Mouse (Mus musculus): Measurements from ENCODE around the gene Tmc3.

The Tmc3 gene

DNA sequence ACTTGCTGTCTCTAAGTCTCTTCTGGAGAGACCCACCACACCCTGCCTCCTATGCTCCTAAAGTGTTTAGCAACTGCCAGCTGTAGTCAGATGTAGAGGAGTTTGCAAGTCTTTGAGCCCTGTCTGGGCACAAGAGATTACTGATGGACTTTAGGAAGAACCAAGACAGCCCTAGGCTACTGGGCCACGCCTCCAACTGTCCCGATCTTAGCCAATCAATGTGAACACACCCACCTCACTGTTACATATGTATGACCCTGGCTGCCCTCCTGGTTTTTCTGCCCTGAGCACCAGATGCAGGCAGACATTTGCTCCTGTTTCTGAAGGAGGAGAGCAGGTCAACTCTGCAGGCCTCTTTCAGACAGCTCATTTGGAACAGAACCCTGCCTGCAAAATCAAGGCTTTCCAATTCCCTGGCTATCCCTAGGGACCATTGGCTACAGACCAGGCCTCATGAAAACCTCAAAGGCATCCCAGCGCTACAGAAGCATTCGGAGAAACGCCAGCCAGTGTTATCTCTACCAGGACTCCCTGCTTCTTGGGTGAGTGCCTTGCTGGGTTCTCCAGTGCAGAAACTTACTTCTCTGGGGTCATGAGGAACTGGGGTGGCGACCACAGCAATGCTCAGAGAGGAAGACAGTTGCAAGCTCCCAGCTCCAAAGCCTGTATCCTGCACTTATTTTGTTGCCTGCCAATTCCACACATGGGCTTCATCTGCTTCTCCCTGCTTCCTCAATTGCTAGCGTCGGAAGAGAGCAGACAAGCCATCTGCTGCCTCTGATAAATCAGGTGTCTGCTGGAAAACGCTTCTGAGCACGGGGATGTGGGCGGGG, at the start of gene Tmc3:
Gene Tmc3 (plus strand): TSS at position 289 of the 833 bp plus-strand sequence.
- peak; percentile 9 to 53 for DNase-seq (ENCODE audit: inconsistent age in 2 of 2, low spot score in 1 of 2)

GRCm38 (mm10) chr7:83541536-83542169, 43.1 kb upstream of the Tmc3 start:
- DNase-seq (ENCODE audit: inconsistent age in 2 of 2, low spot score in 1 of 2) = no peak

DNA sequence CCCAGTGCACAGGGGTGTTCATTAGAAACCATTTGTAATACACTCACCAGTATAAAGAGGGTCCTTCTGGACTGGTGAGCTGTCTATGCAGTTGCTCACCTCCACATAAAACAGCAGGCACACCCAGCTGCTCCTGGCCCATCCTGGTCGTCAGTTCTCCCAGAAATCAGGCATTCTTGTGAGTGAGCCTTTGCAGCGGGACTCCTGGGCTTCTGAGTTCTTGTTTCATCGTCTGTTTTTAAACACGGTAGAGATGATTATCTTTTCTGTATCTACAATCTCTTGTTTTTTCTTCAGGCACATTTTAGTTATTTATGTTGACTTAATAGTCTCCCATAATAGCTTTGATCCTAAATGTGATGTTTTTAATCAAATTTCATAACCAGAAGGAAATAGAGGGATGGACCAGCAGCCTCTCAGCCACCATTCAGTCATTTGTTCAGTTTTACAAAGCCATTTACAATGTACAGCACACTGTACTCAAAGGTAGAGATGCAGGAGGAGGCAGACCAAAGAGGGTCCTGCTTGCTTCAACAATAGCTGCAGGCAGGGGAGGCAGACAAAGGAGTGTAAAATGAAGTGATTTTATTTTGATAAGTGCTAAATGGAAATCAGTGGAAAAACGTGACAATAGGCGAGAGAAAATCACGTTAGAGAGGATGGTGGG, 35.9 kb upstream of the Tmc3 start:
- no peak for DNase-seq (ENCODE audit: inconsistent age in 2 of 2, low spot score in 1 of 2)

- no peak for DNase-seq (ENCODE audit: inconsistent age in 2 of 2, low spot score in 1 of 2)
These were observed 35.4 kb upstream of the Tmc3 start for GRCm38 (mm10) chr7:83549353-83549774.

GRCm38 (mm10) chr7:83549951-83550407, 34.7 kb upstream of the Tmc3 start:
- peak in 1 of 2 experiments; percentile 74 for DNase-seq (ENCODE audit: inconsistent age in 2 of 2, low spot score in 1 of 2)

DNA sequence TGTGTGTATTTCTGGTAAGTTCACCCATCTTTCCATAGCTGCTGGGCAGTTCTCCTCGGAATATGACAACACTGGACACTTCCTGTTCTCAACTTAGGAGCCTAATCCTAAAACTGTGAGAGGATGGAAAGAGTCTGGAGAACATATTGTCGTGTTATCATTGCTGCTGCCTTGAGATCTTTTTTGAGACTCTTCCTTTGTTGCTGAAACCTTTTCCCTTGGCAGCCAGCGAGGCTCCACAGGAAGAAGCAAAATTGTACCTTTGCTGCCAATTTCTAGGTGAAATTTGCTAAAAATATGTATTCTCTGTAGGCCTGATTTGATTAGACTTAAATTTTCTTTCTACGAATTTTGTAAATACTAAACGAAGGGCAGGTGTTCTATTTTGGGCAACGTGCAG, 30.2 kb upstream of the Tmc3 start:
- DNase-seq (ENCODE audit: inconsistent age in 2 of 2, low spot score in 1 of 2) = no peak

- no peak for DNase-seq (ENCODE audit: inconsistent age in 2 of 2, low spot score in 1 of 2)
These were observed 28.2 kb upstream of the Tmc3 start for GRCm38 (mm10) chr7:83556488-83556887.

DNA sequence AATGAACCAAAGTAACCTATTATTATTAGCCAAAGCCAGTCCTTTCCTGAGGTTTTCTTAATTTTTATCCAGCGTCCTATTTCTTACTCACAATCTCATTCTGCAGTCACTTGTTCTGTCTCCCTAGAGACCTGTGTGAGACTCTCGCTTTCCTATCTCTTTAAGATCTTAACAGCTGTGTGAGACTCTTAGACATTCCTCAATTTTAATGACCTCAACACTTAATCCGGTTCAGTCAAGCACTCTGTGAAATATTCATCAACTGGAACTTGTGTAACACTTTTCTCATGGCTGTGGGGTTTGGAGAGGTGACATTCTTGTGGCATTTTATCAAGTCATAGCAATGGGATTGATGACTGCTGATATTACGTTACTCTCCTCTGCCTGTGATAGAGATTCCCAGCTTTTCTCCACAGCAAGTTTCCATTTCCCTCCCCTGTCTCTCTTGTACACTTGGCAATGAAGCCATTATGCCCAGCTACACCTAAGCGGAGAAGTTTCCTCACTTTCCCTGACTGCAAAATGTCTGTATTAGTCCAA, 25.9 kb upstream of the Tmc3 start:
- no peak for DNase-seq (ENCODE audit: inconsistent age in 2 of 2, low spot score in 1 of 2)

GRCm38 (mm10) chr7:83559495-83559894, 25.2 kb upstream of the Tmc3 start:
- no peak for DNase-seq (ENCODE audit: inconsistent age in 2 of 2, low spot score in 1 of 2)

DNA sequence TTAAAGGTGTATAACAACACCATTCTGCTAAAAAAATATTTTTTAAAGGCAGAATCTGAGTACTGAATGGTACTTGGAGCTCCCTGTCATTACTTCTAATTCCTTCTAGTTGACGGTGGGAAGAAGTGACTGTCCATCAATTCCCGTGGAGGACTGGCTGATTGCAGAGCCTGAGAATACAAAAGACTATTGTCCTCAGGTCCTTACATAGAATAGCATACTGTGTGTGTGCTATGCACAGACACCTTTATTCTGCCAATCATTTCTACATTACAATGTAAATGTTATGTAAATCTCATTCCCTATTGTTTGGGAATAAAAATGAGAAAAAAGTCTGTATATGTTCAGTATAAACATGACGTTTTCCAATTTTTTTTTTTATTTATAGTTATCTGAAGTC, 22.9 kb upstream of the Tmc3 start:
- DNase-seq (ENCODE audit: inconsistent age in 2 of 2, low spot score in 1 of 2) = no peak

DNA sequence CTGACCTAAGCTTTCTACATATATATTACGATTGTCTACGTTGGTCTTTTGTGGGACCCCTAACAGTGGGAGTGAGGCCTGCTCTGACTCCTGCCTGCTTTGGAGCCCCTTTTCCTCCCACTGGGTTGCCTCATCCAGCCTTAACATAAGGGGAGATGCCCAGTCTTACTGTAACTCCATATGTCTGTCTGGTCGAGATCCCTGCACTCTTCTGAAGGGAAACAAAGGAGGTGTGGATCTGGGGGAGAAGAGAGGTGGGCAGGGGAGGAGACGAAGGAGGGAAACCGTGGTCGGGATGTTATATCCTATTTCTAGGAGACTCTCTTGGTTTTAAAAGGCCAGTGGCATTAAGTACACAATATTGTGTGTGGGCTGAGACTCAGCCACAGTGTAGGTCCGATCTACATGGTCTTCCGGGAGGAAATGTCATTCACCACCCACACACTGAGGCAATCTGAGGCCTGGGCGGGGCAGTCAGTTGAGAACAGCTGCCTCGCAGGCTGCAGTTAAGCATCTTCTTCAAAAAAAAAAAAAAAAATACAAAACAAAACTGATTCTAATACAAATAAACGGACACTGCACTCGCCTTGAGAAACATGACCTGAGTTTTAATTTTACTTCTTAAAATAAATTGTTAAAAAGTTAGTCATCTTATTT, 20.0 kb upstream of the Tmc3 start:
- peak in 1 of 2 experiments; percentile 18 for DNase-seq (ENCODE audit: inconsistent age in 2 of 2, low spot score in 1 of 2)

- DNase-seq (ENCODE audit: inconsistent age in 2 of 2, low spot score in 1 of 2) = peak; percentile 18 to 33
These were observed 18.8 kb upstream of the Tmc3 start for GRCm38 (mm10) chr7:83565976-83566375.

DNA sequence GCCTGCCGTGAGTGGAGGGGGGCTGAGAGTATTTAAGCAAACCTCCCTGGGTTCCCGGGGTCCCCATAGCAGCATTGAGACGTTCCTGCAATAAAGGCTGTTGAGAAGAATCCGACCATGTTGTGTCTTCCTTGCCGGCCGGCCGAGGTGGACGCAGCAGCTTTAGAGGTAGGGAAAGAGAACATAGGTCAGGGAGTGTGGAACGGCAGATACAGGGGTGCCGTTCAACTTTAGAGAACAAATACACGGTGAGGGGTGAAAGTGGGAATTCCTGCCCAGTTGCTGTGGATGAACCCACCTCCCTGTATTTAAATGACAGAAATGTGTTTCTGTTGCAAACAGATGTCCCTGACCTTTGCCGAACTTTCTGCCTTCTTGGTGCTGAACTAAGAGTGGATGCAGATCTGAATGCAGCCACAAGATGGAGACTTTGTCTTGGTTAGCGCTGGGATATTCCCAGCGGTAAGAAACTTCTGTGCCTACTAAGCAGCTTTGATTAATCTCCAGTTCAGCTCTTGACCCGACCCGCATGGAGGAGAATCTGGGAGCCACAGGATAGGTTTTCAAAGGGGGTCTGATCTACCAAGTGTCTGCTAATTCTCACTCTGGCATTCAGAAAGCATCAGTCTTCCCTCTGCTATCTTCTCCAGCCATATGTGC, 16.8 kb upstream of the Tmc3 start:
- DNase-seq (ENCODE audit: inconsistent age in 2 of 2, low spot score in 1 of 2) = peak; percentile 45 to 79

- no peak for DNase-seq (ENCODE audit: inconsistent age in 2 of 2, low spot score in 1 of 2)
These were observed 15.9 kb upstream of the Tmc3 start for GRCm38 (mm10) chr7:83568815-83569214.

DNA sequence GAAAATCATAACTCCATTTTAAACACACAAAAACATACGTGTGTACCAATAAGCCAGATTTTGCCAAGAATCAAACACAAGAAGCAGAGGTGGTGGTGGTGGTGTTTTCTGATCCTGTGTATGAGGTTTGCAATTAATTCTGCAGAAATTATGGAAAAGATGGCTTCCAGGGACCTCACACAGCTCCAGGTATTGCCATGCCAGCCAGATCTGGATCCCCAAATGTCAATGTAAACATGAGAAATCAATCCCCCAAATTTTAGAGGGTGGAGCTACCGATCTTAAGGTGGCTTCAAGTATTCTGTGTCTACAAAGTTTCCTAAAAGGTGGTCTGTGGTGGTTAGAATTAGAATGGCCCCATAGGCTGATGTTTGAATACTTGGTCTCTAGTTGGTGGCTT, 15.3 kb upstream of the Tmc3 start:
- DNase-seq (ENCODE audit: inconsistent age in 2 of 2, low spot score in 1 of 2) = no peak

GRCm38 (mm10) chr7:83571077-83571476, 13.7 kb upstream of the Tmc3 start:
- no peak for DNase-seq (ENCODE audit: inconsistent age in 2 of 2, low spot score in 1 of 2)

DNA sequence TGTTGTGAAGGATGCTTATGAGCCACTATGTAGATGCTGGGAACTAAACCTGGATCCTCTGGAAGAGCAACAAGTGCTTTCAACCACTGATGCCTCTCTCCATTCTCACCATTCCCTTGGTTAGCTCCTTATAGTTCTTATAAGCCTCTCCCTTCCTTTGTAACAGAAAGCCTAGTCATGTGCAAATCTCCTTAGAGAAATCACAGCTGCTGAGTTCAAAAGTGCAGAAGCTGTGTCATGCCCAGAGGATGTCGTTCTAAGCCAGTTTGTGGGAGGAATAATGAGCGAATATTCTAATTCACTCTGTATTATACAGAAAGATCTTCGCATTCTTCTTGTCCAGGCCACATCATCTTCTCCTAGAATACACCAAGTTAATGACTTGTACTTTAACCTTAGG, 12.8 kb upstream of the Tmc3 start:
- DNase-seq (ENCODE audit: inconsistent age in 2 of 2, low spot score in 1 of 2) = no peak

GRCm38 (mm10) chr7:83572451-83572850, 12.3 kb upstream of the Tmc3 start:
- no peak for DNase-seq (ENCODE audit: inconsistent age in 2 of 2, low spot score in 1 of 2)

- DNase-seq (ENCODE audit: inconsistent age in 2 of 2, low spot score in 1 of 2) = no peak
These were observed 3.8 kb upstream of the Tmc3 start for GRCm38 (mm10) chr7:83580946-83581345.

GRCm38 (mm10) chr7:83594056-83594455, 9.3 kb downstream of the Tmc3 start:
- DNase-seq (ENCODE audit: inconsistent age in 2 of 2, low spot score in 1 of 2) = no peak

GRCm38 (mm10) chr7:83597063-83597462, 12.3 kb downstream of the Tmc3 start:
- no peak for DNase-seq (ENCODE audit: inconsistent age in 2 of 2, low spot score in 1 of 2)
